Mouse (Mus musculus) intestine, postnatal 0 days (tissue): ENCODE measurements around the gene Arid5b. TPM values are rescaled to one million over a fixed set of nuclear protein-coding genes. Genes with fewer than 3 reads are reported as not detected.

Source experiments
- ATAC-seq: fragments of 200-750 bp; cut with Nextera tagmentation; 2 replicates; pipeline ENCODE4 v1.8.0; 2017; ENCODE audit warnings: mild to moderate bottlenecking, moderate TSS enrichment, moderate library complexity
- H3K27ac ChIP-seq: fragments of 300-500 bp; sonication (generic); 2 replicates; pipeline ENCODE4 v1.5.1; 2014; ENCODE audit warnings: mild to moderate bottlenecking, low read depth, low read length, moderate library complexity
- H3K27me3 ChIP-seq: fragments of 300-500 bp; sonication (generic); replicated peaks from 2 replicates; pipeline ENCODE4 v1.6.1; 2014; ENCODE audit warnings: low read length, mixed read lengths; ENCODE audit not compliant: control insufficient read depth, insufficient read depth
- H3K36me3 ChIP-seq: fragments of 300-500 bp; sonication (generic); 2 replicates; pipeline ENCODE4 v1.6.1; 2014; ENCODE audit warnings: mild to moderate bottlenecking, moderate library complexity; ENCODE audit not compliant: control insufficient read depth, insufficient read depth
- H3K4me1 ChIP-seq: fragments of 300-500 bp; sonication (generic); replicated peaks from 2 replicates; pipeline ENCODE4 v1.6.1; 2014; ENCODE audit warnings: antibody characterized with exemption, low read length, mixed read lengths; ENCODE audit not compliant: control insufficient read depth, insufficient read depth
- H3K4me2 ChIP-seq: fragments of 300-500 bp; sonication (generic); replicated peaks from 2 replicates; pipeline ENCODE4 v1.6.1; 2014; ENCODE audit warnings: low read depth, mild to moderate bottlenecking, moderate library complexity
- H3K4me3 ChIP-seq: fragments of 300-500 bp; sonication (generic); 2 replicates; pipeline ENCODE4 v1.5.1; 2014; ENCODE audit warnings: low read depth, low read length
- H3K9ac ChIP-seq: fragments of 300-500 bp; sonication (generic); 2 replicates; pipeline ENCODE4 v1.6.1; 2014; ENCODE audit warnings: mild to moderate bottlenecking, low read depth, low read length
- H3K9me3 ChIP-seq: fragments of 300-500 bp; sonication (generic); 2 replicates; pipeline ENCODE4 v1.6.1; 2016; ENCODE audit warnings: mixed run types; ENCODE audit not compliant: control insufficient read depth
- CTCF ChIP-seq: sonication (generic); IDR thresholded peaks from 2 replicates; pipeline ENCODE4 v1.5.1; 2016; ENCODE audit warnings: low read depth, mild to moderate bottlenecking, control low read depth, antibody characterized with exemption, moderate library complexity
- WGBS: fragments of 180-500 bp; shearing (Covaris S2); extraction: QIAGEN DNeasy Blood & Tissue Kit; methylation state at CpG from one replicate; pipeline ENCODE4 v1.1.7; 2014; 5-methylcytosine and 5-hydroxymethylcytosine counted together
- polyA plus RNA-seq: library from polyadenylated mRNA; unstranded; fragments of >200 nt; fragmentation: Nextera tagmentation; extraction: Ambion mirVana; gene quantifications from 2 replicates; pipeline ENCODE4 v1.2.1, GENCODE M21; 2015

The Arid5b gene
- polyA plus RNA-seq, 1 experiment from 2014 or later = 15.1 TPM

- Histone ChIP-seq H3K4me1 (no peaks in the 10 kb centered on the region; the same call in 1 of the 2 replicates), H3K27me3 (no peaks in the 10 kb centered on the region), H3K9me3 (no peaks in the 10 kb centered on the region), H3K4me2 (no peak overlapping the region), H3K36me3 (peaks cover 13% of the 10 kb centered on the region), H3K4me3 (no peak overlapping the region), H3K27ac (no peak overlapping the region), H3K9ac (no peak overlapping the region)
- no peak for TF ChIP-seq CTCF
- 88% methylated on average over 3 of the region's 3 CpGs for WGBS
- ATAC-seq = no peak
These were observed 88.7 kb downstream of the Arid5b start for GRCm38 (mm10) chr10:68189847-68190246.

GRCm38 (mm10) chr10:68183096-68183495, 95.4 kb downstream of the Arid5b start:
- no peak for TF ChIP-seq CTCF
- ATAC-seq = no peak
- no peak overlapping the region for H3K4me3 ChIP-seq
- H3K27ac ChIP-seq = no peak overlapping the region
- peaks cover 6% of the 10 kb centered on the region; the same call in 1 of the 2 replicates for H3K4me1 ChIP-seq
- no peak overlapping the region for H3K9ac ChIP-seq
- no peaks in the 10 kb centered on the region for H3K9me3 ChIP-seq
- WGBS = 91% methylated on average over 7 of the region's 7 CpGs
- H3K4me2 ChIP-seq = no peak overlapping the region
- H3K36me3 ChIP-seq = peaks cover 21% of the 10 kb centered on the region
- no peaks in the 10 kb centered on the region for H3K27me3 ChIP-seq

- no peak overlapping the region for H3K27ac ChIP-seq
- 86% methylated on average over 6 of the region's 6 CpGs for WGBS
- H3K4me1 ChIP-seq = peaks cover 6% of the 10 kb centered on the region; the same call in 1 of the 2 replicates
- H3K9me3 ChIP-seq = no peaks in the 10 kb centered on the region
- no peak for TF ChIP-seq CTCF
- no peaks in the 10 kb centered on the region for H3K27me3 ChIP-seq
- ATAC-seq = no peak
- H3K36me3 ChIP-seq = peaks cover 21% of the 10 kb centered on the region
- no peak overlapping the region for H3K4me3 ChIP-seq
- H3K4me2 ChIP-seq = no peak overlapping the region
- no peak overlapping the region for H3K9ac ChIP-seq
These were observed 96.3 kb downstream of the Arid5b start for GRCm38 (mm10) chr10:68182266-68182665.

GRCm38 (mm10) chr10:68181156-68181555, 97.4 kb downstream of the Arid5b start:
- TF ChIP-seq CTCF = no peak
- no peaks in the 10 kb centered on the region for H3K9me3 ChIP-seq
- H3K27me3 ChIP-seq = no peaks in the 10 kb centered on the region
- H3K4me2 ChIP-seq = no peak overlapping the region
- H3K9ac ChIP-seq = no peak overlapping the region
- H3K4me1 ChIP-seq = peaks cover 6% of the 10 kb centered on the region; the same call in 1 of the 2 replicates
- H3K4me3 ChIP-seq = no peak overlapping the region
- H3K36me3 ChIP-seq = peaks cover 19% of the 10 kb centered on the region
- H3K27ac ChIP-seq = no peak overlapping the region
- no peak for ATAC-seq
- WGBS = 95% methylated on average over 10 of the region's 10 CpGs

GRCm38 (mm10) chr10:68180721-68181120, 97.8 kb downstream of the Arid5b start:
- peaks cover 15% of the 10 kb centered on the region for H3K36me3 ChIP-seq
- H3K27ac ChIP-seq = no peak overlapping the region
- H3K4me2 ChIP-seq = no peak overlapping the region
- no peaks in the 10 kb centered on the region for H3K27me3 ChIP-seq
- H3K9me3 ChIP-seq = no peaks in the 10 kb centered on the region
- no peak for TF ChIP-seq CTCF
- WGBS = 87% methylated on average over 7 of the region's 7 CpGs
- H3K4me3 ChIP-seq = no peak overlapping the region
- H3K4me1 ChIP-seq = peaks cover 6% of the 10 kb centered on the region; the same call in 1 of the 2 replicates
- ATAC-seq = no peak
- H3K9ac ChIP-seq = no peak overlapping the region

GRCm38 (mm10) chr10:68180151-68180550, 98.4 kb downstream of the Arid5b start:
- Histone ChIP-seq H3K36me3 (peaks cover 11% of the 10 kb centered on the region; the same call in 1 of the 2 replicates), H3K9me3 (no peaks in the 10 kb centered on the region), H3K4me1 (peaks cover 6% of the 10 kb centered on the region; the same call in 1 of the 2 replicates), H3K4me3 (no peak overlapping the region), H3K27me3 (no peaks in the 10 kb centered on the region), H3K27ac (peak overlapping the region; percentile 36), H3K4me2 (no peak overlapping the region; the same call in 1 of the 2 replicates), H3K9ac (no peak overlapping the region)
- no peak for ATAC-seq
- 66% methylated on average over 4 of the region's 4 CpGs for WGBS
- TF ChIP-seq CTCF = no peak
